Mouse (Mus musculus) thymus, adult 2 months (tissue): ENCODE results near the gene Rgs3. TPM values are rescaled to one million over a fixed set of nuclear protein-coding genes. Genes with fewer than 3 reads are reported as not detected.
A peak's percentile ranks its signal among the peaks of the same experiment; 100 is the strongest.

ENCODE experiments used
- DNase-seq: peaks from one replicate; pipeline ENCODE4 v3.0.0; 2021
- H3K27ac ChIP-seq: fragments of 200-500 bp; 2 replicates; pipeline ENCODE4 v1.5.1; 2012; ENCODE audit warnings: low read length, control low read depth; ENCODE audit not compliant: control insufficient read depth, insufficient read depth
- H3K27me3 ChIP-seq: fragments of 200-500 bp; 2 replicates; pipeline ENCODE4 v1.6.1; 2012; ENCODE audit warnings: mild to moderate bottlenecking, low read length, moderate library complexity, mixed read lengths; ENCODE audit not compliant: control insufficient read depth, insufficient read depth
- H3K36me3 ChIP-seq: fragments of 200-500 bp; 2 replicates; pipeline ENCODE4 v1.6.1; 2012; ENCODE audit warnings: mild to moderate bottlenecking, low read length, moderate library complexity; ENCODE audit not compliant: control insufficient read depth, insufficient read depth
- H3K4me1 ChIP-seq: fragments of 200-500 bp; replicated peaks from 2 replicates; pipeline ENCODE4 v1.6.1; 2012; ENCODE audit warnings: low read length; ENCODE audit not compliant: control insufficient read depth, insufficient read depth
- H3K4me3 ChIP-seq: fragments of 200-500 bp; 2 replicates; pipeline ENCODE4 v1.5.1; 2012; ENCODE audit warnings: mild to moderate bottlenecking, low read length, control low read depth, moderate library complexity; ENCODE audit not compliant: control insufficient read depth, insufficient read depth
- CTCF ChIP-seq: fragments of 200-500 bp; IDR thresholded peaks from 2 replicates; pipeline ENCODE4 v1.5.1; 2012; ENCODE audit warnings: mild to moderate bottlenecking, control low read depth, low read length, moderate library complexity, borderline replicate concordance; ENCODE audit not compliant: control insufficient read depth, poor library complexity, insufficient read depth; ENCODE audit errors: extremely low read depth
- POLR2A ChIP-seq: fragments of 200-500 bp; IDR thresholded peaks from 2 replicates; pipeline ENCODE4 v1.6.1; 2012; ENCODE audit warnings: mild to moderate bottlenecking, low read length, control low read depth, moderate library complexity; ENCODE audit not compliant: control insufficient read depth, poor library complexity, insufficient read depth; ENCODE audit errors: extremely low read depth
- WGBS: fragments of 180-500 bp; shearing (Covaris S2); methylation state at CpG from one replicate; pipeline ENCODE4 v1.1.7; 2018; 5-methylcytosine and 5-hydroxymethylcytosine counted together
- polyA plus RNA-seq: library from polyadenylated mRNA; depleted of rRNA; stranded (reverse); fragments of >200 nt; gene quantifications from 2 replicates; pipeline ENCODE4 v1.2.3, GENCODE M21; 2012

The Rgs3 gene
- polyA plus RNA-seq, 1 experiment: 81.3 TPM

- peak within 1 kb of the TSS; percentile 61 for H3K4me3 ChIP-seq
- peak; percentile 92 for DNase-seq
- no peaks in the 10 kb centered on the region for H3K27me3 ChIP-seq
- WGBS: under 1% methylated on average over 59 of the region's 59 CpGs
- peaks cover 5% of the 10 kb centered on the region for H3K4me1 ChIP-seq
- H3K27ac ChIP-seq: peak within 1 kb of the TSS; percentile 28; the same call in 1 of the 2 replicates
- TF ChIP-seq POLR2A (no peak), CTCF (no peak)
- no peaks in the 10 kb centered on the region for H3K36me3 ChIP-seq
Observed at GRCm38 (mm10) chr4:62524651-62525488, 34.8 kb upstream of the Rgs3 start, which contains the start of the genes Pole3 and 4933430I17Rik. TSS of gene Pole3 (minus strand) at chr4:62525068. TSS of gene 4933430I17Rik (plus strand) at chr4:62525369.

- no peak for DNase-seq
- 3% methylated on average over 10 of the region's 10 CpGs for WGBS
- Histone ChIP-seq H3K27ac (no peak overlapping the region), H3K4me3 (no peak overlapping the region), H3K27me3 (no peaks in the 10 kb centered on the region), H3K36me3 (no peaks in the 10 kb centered on the region), H3K4me1 (peaks cover 5% of the 10 kb centered on the region)
- TF ChIP-seq POLR2A (no peak), CTCF (no peak)
Observed at GRCm38 (mm10) chr4:62525489-62525811, 34.2 kb upstream of the Rgs3 start.

DNA sequence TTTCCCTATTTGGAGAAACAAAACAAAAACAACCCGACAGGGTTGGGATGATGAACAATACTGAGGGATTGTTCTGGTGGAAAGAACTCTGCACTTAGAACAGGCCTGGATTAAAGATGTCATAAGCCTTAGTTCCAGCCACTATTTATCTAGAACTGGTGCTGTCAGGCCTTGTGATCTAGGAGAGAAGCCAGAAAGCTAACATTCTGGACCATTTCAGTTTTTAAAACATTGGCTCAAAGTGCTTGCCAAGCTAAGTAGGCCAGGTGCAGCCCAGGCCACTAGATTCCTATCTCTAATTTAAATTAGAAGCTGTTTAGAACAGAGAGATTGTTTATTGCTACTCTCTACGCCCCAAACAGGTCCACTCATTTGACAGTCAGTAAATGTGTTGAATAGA lies 33.4 kb upstream of the Rgs3 start:
- TF ChIP-seq POLR2A: no peak
- WGBS: 76% methylated on average over 2 of the region's 2 CpGs

GRCm38 (mm10) chr4:62527655-62528054 lies 32.0 kb upstream of the Rgs3 start:
- DNase-seq: no peak
- Histone ChIP-seq H3K4me1 (peaks cover 5% of the 10 kb centered on the region), H3K4me3 (no peak overlapping the region), H3K27ac (no peak overlapping the region), H3K27me3 (no peaks in the 10 kb centered on the region), H3K36me3 (no peaks in the 10 kb centered on the region)
- no peak for TF ChIP-seq POLR2A
- no peak for TF ChIP-seq CTCF
- 83% methylated on average over 4 of the region's 4 CpGs for WGBS

More for the DNA sequence above, 33.4 kb upstream of the Rgs3 start:
- Histone ChIP-seq H3K27ac (no peak overlapping the region), H3K4me1 (peaks cover 5% of the 10 kb centered on the region), H3K4me3 (no peak overlapping the region), H3K36me3 (no peaks in the 10 kb centered on the region), H3K27me3 (no peaks in the 10 kb centered on the region)
- DNase-seq: no peak

- WGBS: 91% methylated on average over 6 of the region's 6 CpGs
- H3K27me3 ChIP-seq: no peaks in the 10 kb centered on the region
- no peak for DNase-seq
- no peak overlapping the region for H3K27ac ChIP-seq
- TF ChIP-seq CTCF: no peak
- TF ChIP-seq POLR2A: no peak
- H3K4me3 ChIP-seq: no peak overlapping the region
- H3K36me3 ChIP-seq: no peaks in the 10 kb centered on the region
- H3K4me1 ChIP-seq: no peaks in the 10 kb centered on the region
Observed at GRCm38 (mm10) chr4:62533729-62534128, 25.9 kb upstream of the Rgs3 start.

GRCm38 (mm10) chr4:62541802-62542201 lies 17.8 kb upstream of the Rgs3 start:
- no peaks in the 10 kb centered on the region for H3K27me3 ChIP-seq
- no peak for DNase-seq
- no peaks in the 10 kb centered on the region for H3K36me3 ChIP-seq
- TF ChIP-seq POLR2A: no peak
- TF ChIP-seq CTCF: no peak
- no peaks in the 10 kb centered on the region for H3K4me1 ChIP-seq
- 98% methylated on average over 3 of the region's 3 CpGs for WGBS
- no peak overlapping the region for H3K27ac ChIP-seq
- H3K4me3 ChIP-seq: no peak overlapping the region

- H3K27me3 ChIP-seq: no peaks in the 10 kb centered on the region
- no peaks in the 10 kb centered on the region for H3K36me3 ChIP-seq
- 96% methylated on average over 6 of the region's 6 CpGs for WGBS
- H3K4me1 ChIP-seq: no peaks in the 10 kb centered on the region
- no peak overlapping the region for H3K4me3 ChIP-seq
- no peak for DNase-seq
- no peak for TF ChIP-seq POLR2A
- no peak for TF ChIP-seq CTCF
- H3K27ac ChIP-seq: no peak overlapping the region
Observed at GRCm38 (mm10) chr4:62543782-62544181, 15.9 kb upstream of the Rgs3 start.
